Mouse (Mus musculus): ENCODE measurements around the gene Vamp1.

Gene Vamp1

GRCm38 (mm10) chr6:125215148-125215954 is at the start of gene Vamp1:
Gene Vamp1 (plus strand): TSS chr6:125215551.
- peak; percentile 98 for DNase-seq

- peak; percentile 89 for DNase-seq
Measured at GRCm38 (mm10) chr6:125166051-125166751, 49.1 kb upstream of the Vamp1 start, which contains the start of gene Gapdh. Gene Gapdh (minus strand): TSS chr6:125166467.

GRCm38 (mm10) chr6:125166861-125167650 is 48.3 kb upstream of the Vamp1 start:
- DNase-seq = peak; percentile 39

GRCm38 (mm10) chr6:125168086-125168485 is 47.3 kb upstream of the Vamp1 start:
- no peak for DNase-seq

- no peak for DNase-seq
Measured at GRCm38 (mm10) chr6:125170194-125170593, 45.2 kb upstream of the Vamp1 start.

- no peak for DNase-seq
Measured at GRCm38 (mm10) chr6:125172474-125172873, 42.9 kb upstream of the Vamp1 start.

GRCm38 (mm10) chr6:125173256-125173655 is 42.1 kb upstream of the Vamp1 start:
- no peak for DNase-seq

- DNase-seq = no peak
Measured at GRCm38 (mm10) chr6:125175469-125175868, 39.9 kb upstream of the Vamp1 start.

- DNase-seq = no peak
Measured at GRCm38 (mm10) chr6:125179601-125180000, 35.8 kb upstream of the Vamp1 start.

GRCm38 (mm10) chr6:125182133-125182532 is 33.2 kb upstream of the Vamp1 start:
- no peak for DNase-seq

GRCm38 (mm10) chr6:125186203-125186602 is 29.1 kb upstream of the Vamp1 start:
- DNase-seq = no peak

- no peak for DNase-seq
Measured at GRCm38 (mm10) chr6:125190816-125191215, 24.5 kb upstream of the Vamp1 start.

- peak; percentile 99 for DNase-seq
Measured at GRCm38 (mm10) chr6:125191332-125192015, 23.9 kb upstream of the Vamp1 start, which contains the start of the genes Ncapd2 and Mrpl51. Gene Ncapd2 (minus strand): TSS chr6:125191701. Gene Mrpl51 (plus strand): TSS chr6:125191801.

GRCm38 (mm10) chr6:125192016-125192714 is 23.2 kb upstream of the Vamp1 start:
- peak; percentile 95 for DNase-seq

- no peak for DNase-seq
Measured at GRCm38 (mm10) chr6:125192841-125193240, 22.5 kb upstream of the Vamp1 start.

GRCm38 (mm10) chr6:125193390-125193789 is 22.0 kb upstream of the Vamp1 start:
- DNase-seq = no peak

GRCm38 (mm10) chr6:125195541-125196075 is 19.7 kb upstream of the Vamp1 start:
- no peak for DNase-seq

- DNase-seq = no peak
Measured at GRCm38 (mm10) chr6:125196301-125196700, 19.1 kb upstream of the Vamp1 start.

- DNase-seq = no peak
Measured at GRCm38 (mm10) chr6:125197166-125197565, 18.2 kb upstream of the Vamp1 start.

- no peak for DNase-seq
Measured at GRCm38 (mm10) chr6:125210436-125210835, 4.9 kb upstream of the Vamp1 start.

- no peak for DNase-seq
Measured at GRCm38 (mm10) chr6:125212621-125213020, 2.7 kb upstream of the Vamp1 start.
